Mouse (Mus musculus): ENCODE measurements around the gene Slpi. TPM values are rescaled to one million over a fixed set of nuclear protein-coding genes. Genes with fewer than 3 reads are reported as not detected.

The Slpi gene
- polyA plus RNA-seq, 1 experiment from 2014 or later: 0.46 TPM

GRCm38 (mm10) chr2:164414167-164414566, 25.3 kb upstream of the Slpi start:
- Histone ChIP-seq H3K4me2 (replicated peaks; ENCODE audit: low read depth, low read length) (0 out of 2 replicates have a peak overlapping the region, but pooled peaks have one; percentile 23), H3K36me3 (ENCODE audit: control insufficient read depth, insufficient read depth, low read length) (no peaks in the 10 kb centered on the region), H3K4me3 (ENCODE audit: low read depth, low read length) (no peak overlapping the region), H3K27ac (ENCODE audit: low read depth, low read length) (no peak overlapping the region), H3K9ac (ENCODE audit: low read depth, low read length) (no peak overlapping the region), H3K27me3 (ENCODE audit: control insufficient read depth, insufficient read depth, low read length) (peaks cover 14% of the 10 kb centered on the region), H3K9me3 (ENCODE audit: control insufficient read depth, low read length) (no peaks in the 10 kb centered on the region), H3K4me1 (replicated peaks; ENCODE audit: control insufficient read depth, insufficient read depth, low read length) (no peaks in the 10 kb centered on the region)
- DNase-seq (ENCODE audit: low spot score) (no peak), ATAC-seq (ENCODE audit: low FRiP score) (no peak)
- WGBS: 23% methylated on average over 27 of the region's 28 CpGs

DNA sequence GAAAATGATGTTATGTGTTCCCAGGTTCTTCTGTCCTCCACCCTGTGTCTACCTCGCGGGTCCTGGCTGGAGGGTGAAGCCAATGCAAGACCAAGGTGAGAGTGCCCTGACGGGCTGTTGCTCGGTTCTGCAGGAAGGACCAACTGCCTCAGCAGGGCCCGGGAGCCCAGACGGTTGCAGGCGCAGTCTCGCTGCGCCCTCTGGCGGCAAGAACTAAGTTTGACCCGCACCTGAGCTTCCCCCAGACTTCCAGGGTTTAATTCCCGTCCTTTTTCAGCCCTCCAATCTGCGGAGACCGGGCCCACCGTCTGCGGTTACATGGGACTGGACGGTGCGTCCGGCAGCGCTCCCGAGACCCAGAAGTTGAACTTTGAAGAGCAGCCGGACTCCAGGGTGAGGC, 18.8 kb upstream of the Slpi start:
- ATAC-seq (ENCODE audit: low FRiP score) (no peak), DNase-seq (ENCODE audit: low spot score) (peak; percentile 85)
- Histone ChIP-seq H3K4me3 (ENCODE audit: low read depth, low read length) (no peak overlapping the region), H3K9ac (ENCODE audit: low read depth, low read length) (no peak overlapping the region), H3K27ac (ENCODE audit: low read depth, low read length) (no peak overlapping the region), H3K4me2 (replicated peaks; ENCODE audit: low read depth, low read length) (no peak overlapping the region), H3K36me3 (ENCODE audit: control insufficient read depth, insufficient read depth, low read length) (no peaks in the 10 kb centered on the region), H3K27me3 (ENCODE audit: control insufficient read depth, insufficient read depth, low read length) (peaks cover 66% of the 10 kb centered on the region), H3K4me1 (replicated peaks; ENCODE audit: control insufficient read depth, insufficient read depth, low read length) (peaks cover 4% of the 10 kb centered on the region; the same call in 1 of the 2 replicates), H3K9me3 (ENCODE audit: control insufficient read depth, low read length) (no peaks in the 10 kb centered on the region)
- WGBS: 2% methylated on average over 22 of the region's 22 CpGs

DNA sequence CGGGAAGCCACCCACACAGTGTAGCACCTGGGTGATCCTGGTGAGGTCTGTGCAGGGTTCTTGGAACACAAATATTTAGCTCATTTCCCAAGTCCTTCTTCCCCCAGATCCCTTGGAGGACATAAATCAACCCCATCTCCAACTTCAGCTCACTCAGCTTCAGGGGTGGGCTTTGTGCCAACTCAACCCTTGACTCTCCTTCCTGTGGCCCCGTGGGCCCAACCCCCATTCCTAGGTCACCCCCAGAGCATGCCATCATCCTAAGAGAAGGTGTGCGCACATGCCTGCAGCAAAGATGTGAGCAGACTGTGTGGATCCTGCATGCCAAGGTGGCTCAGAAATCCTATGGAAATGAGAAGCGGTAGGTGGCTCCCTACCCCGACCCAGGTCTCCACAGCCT, 16.6 kb upstream of the Slpi start:
- 49% methylated on average over 5 of the region's 5 CpGs for WGBS
- Histone ChIP-seq H3K9ac (ENCODE audit: low read depth, low read length) (no peak overlapping the region), H3K4me1 (replicated peaks; ENCODE audit: control insufficient read depth, insufficient read depth, low read length) (peaks cover 4% of the 10 kb centered on the region; the same call in 1 of the 2 replicates), H3K36me3 (ENCODE audit: control insufficient read depth, insufficient read depth, low read length) (no peaks in the 10 kb centered on the region), H3K27ac (ENCODE audit: low read depth, low read length) (no peak overlapping the region), H3K9me3 (ENCODE audit: control insufficient read depth, low read length) (no peaks in the 10 kb centered on the region), H3K4me2 (replicated peaks; ENCODE audit: low read depth, low read length) (no peak overlapping the region), H3K27me3 (ENCODE audit: control insufficient read depth, insufficient read depth, low read length) (peaks cover 85% of the 10 kb centered on the region), H3K4me3 (ENCODE audit: low read depth, low read length) (no peak overlapping the region)
- no peak for ATAC-seq (ENCODE audit: low FRiP score)
- DNase-seq (ENCODE audit: low spot score): no peak

DNA sequence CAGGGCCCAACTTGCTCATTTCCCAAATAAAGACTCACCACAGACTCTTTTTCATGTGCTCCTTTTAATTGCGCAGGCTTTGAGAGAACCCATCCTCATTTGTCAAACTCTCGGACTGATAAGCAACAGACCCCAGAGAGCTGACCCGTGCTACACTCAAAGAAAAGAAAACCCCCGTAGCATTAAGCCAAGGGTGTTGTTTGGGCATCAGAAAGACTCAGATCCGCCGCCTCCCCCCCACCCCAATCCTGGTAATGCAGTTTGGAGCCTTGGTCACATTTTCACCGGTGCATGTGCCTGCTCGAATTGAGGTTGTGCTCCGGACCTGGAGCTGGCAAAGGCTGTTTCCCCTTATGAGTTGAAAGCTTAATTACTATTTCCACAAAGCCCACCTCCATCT, 16.2 kb upstream of the Slpi start, which contains the start of gene Matn4:
Matn4 (minus strand) TSS at position 101 of the 400 bp plus-strand sequence.
- WGBS: 4% methylated on average over 9 of the region's 9 CpGs
- Histone ChIP-seq H3K4me2 (replicated peaks; ENCODE audit: low read depth, low read length) (peak within 1 kb of the TSS; percentile 44), H3K9ac (ENCODE audit: low read depth, low read length) (no peak within 1 kb of the TSS), H3K4me1 (replicated peaks; ENCODE audit: control insufficient read depth, insufficient read depth, low read length) (peaks cover 4% of the 10 kb centered on the region; the same call in 1 of the 2 replicates), H3K4me3 (ENCODE audit: low read depth, low read length) (peak within 1 kb of the TSS; percentile 23), H3K27ac (ENCODE audit: low read depth, low read length) (no peak within 1 kb of the TSS), H3K9me3 (ENCODE audit: control insufficient read depth, low read length) (no peaks in the 10 kb centered on the region), H3K27me3 (ENCODE audit: control insufficient read depth, insufficient read depth, low read length) (peaks cover 86% of the 10 kb centered on the region), H3K36me3 (ENCODE audit: control insufficient read depth, insufficient read depth, low read length) (no peaks in the 10 kb centered on the region)
- ATAC-seq (ENCODE audit: low FRiP score) (no peak), DNase-seq (ENCODE audit: low spot score) (no peak)

- no peak overlapping the region for H3K9ac ChIP-seq (ENCODE audit: low read depth, low read length)
- peak overlapping the region; percentile 23 for H3K4me3 ChIP-seq (ENCODE audit: low read depth, low read length)
- H3K9me3 ChIP-seq (ENCODE audit: control insufficient read depth, low read length): no peaks in the 10 kb centered on the region
- H3K36me3 ChIP-seq (ENCODE audit: control insufficient read depth, insufficient read depth, low read length): no peaks in the 10 kb centered on the region
- peaks cover 4% of the 10 kb centered on the region; the same call in 1 of the 2 replicates for H3K4me1 ChIP-seq (replicated peaks; ENCODE audit: control insufficient read depth, insufficient read depth, low read length)
- peaks cover 91% of the 10 kb centered on the region for H3K27me3 ChIP-seq (ENCODE audit: control insufficient read depth, insufficient read depth, low read length)
- peak overlapping the region; percentile 44 for H3K4me2 ChIP-seq (replicated peaks; ENCODE audit: low read depth, low read length)
- no peak overlapping the region for H3K27ac ChIP-seq (ENCODE audit: low read depth, low read length)
- 1% methylated on average over 44 of the region's 49 CpGs for WGBS
- ATAC-seq (ENCODE audit: low FRiP score): no peak
- peak; percentile 55 for DNase-seq (ENCODE audit: low spot score)
Measured at GRCm38 (mm10) chr2:164404082-164404990, 15.4 kb upstream of the Slpi start.

- no peak overlapping the region for H3K9ac ChIP-seq (ENCODE audit: low read depth, low read length)
- no peaks in the 10 kb centered on the region for H3K36me3 ChIP-seq (ENCODE audit: control insufficient read depth, insufficient read depth, low read length)
- H3K4me1 ChIP-seq (replicated peaks; ENCODE audit: control insufficient read depth, insufficient read depth, low read length): peaks cover 4% of the 10 kb centered on the region; the same call in 1 of the 2 replicates
- no peak for DNase-seq (ENCODE audit: low spot score)
- no peak; the same call in 1 of the 2 replicates for ATAC-seq (ENCODE audit: low FRiP score)
- H3K27ac ChIP-seq (ENCODE audit: low read depth, low read length): no peak overlapping the region
- no peak overlapping the region for H3K4me3 ChIP-seq (ENCODE audit: low read depth, low read length)
- 9% methylated on average over 14 of the region's 14 CpGs for WGBS
- peaks cover 92% of the 10 kb centered on the region for H3K27me3 ChIP-seq (ENCODE audit: control insufficient read depth, insufficient read depth, low read length)
- H3K4me2 ChIP-seq (replicated peaks; ENCODE audit: low read depth, low read length): no peak overlapping the region; the same call in 1 of the 2 replicates
- H3K9me3 ChIP-seq (ENCODE audit: control insufficient read depth, low read length): no peaks in the 10 kb centered on the region
Measured at GRCm38 (mm10) chr2:164403396-164404081, 14.6 kb upstream of the Slpi start.

GRCm38 (mm10) chr2:164402906-164403305, 14.0 kb upstream of the Slpi start, which contains the start of gene Rbpjl:
Gene Rbpjl (plus strand): TSS chr2:164403141.
- Histone ChIP-seq H3K4me3 (ENCODE audit: low read depth, low read length) (no peak within 1 kb of the TSS), H3K9me3 (ENCODE audit: control insufficient read depth, low read length) (no peaks in the 10 kb centered on the region), H3K4me1 (replicated peaks; ENCODE audit: control insufficient read depth, insufficient read depth, low read length) (peaks cover 4% of the 10 kb centered on the region; the same call in 1 of the 2 replicates), H3K27ac (ENCODE audit: low read depth, low read length) (no peak within 1 kb of the TSS), H3K9ac (ENCODE audit: low read depth, low read length) (no peak within 1 kb of the TSS), H3K4me2 (replicated peaks; ENCODE audit: low read depth, low read length) (no peak within 1 kb of the TSS; the same call in 1 of the 2 replicates), H3K36me3 (ENCODE audit: control insufficient read depth, insufficient read depth, low read length) (no peaks in the 10 kb centered on the region), H3K27me3 (ENCODE audit: control insufficient read depth, insufficient read depth, low read length) (peaks cover 87% of the 10 kb centered on the region)
- ATAC-seq (ENCODE audit: low FRiP score): 0 out of 2 replicates have a peak, but pooled peaks have one; percentile 10
- 3% methylated on average over 17 of the region's 17 CpGs for WGBS
- peak; percentile 89 for DNase-seq (ENCODE audit: low spot score)

GRCm38 (mm10) chr2:164396911-164397310, 8.0 kb upstream of the Slpi start:
- H3K27ac ChIP-seq (ENCODE audit: low read depth, low read length): no peak overlapping the region
- DNase-seq (ENCODE audit: low spot score): no peak
- ATAC-seq (ENCODE audit: low FRiP score): no peak
- H3K9me3 ChIP-seq (ENCODE audit: control insufficient read depth, low read length): no peaks in the 10 kb centered on the region
- H3K4me3 ChIP-seq (ENCODE audit: low read depth, low read length): no peak overlapping the region
- no peaks in the 10 kb centered on the region for H3K36me3 ChIP-seq (ENCODE audit: control insufficient read depth, insufficient read depth, low read length)
- H3K4me1 ChIP-seq (replicated peaks; ENCODE audit: control insufficient read depth, insufficient read depth, low read length): no peaks in the 10 kb centered on the region
- peaks cover 33% of the 10 kb centered on the region for H3K27me3 ChIP-seq (ENCODE audit: control insufficient read depth, insufficient read depth, low read length)
- H3K9ac ChIP-seq (ENCODE audit: low read depth, low read length): no peak overlapping the region
- 76% methylated on average over 12 of the region's 12 CpGs for WGBS
- H3K4me2 ChIP-seq (replicated peaks; ENCODE audit: low read depth, low read length): no peak overlapping the region
